ENCODE assay signal across 8 mouse cellular contexts in the genomic region with DNA sequence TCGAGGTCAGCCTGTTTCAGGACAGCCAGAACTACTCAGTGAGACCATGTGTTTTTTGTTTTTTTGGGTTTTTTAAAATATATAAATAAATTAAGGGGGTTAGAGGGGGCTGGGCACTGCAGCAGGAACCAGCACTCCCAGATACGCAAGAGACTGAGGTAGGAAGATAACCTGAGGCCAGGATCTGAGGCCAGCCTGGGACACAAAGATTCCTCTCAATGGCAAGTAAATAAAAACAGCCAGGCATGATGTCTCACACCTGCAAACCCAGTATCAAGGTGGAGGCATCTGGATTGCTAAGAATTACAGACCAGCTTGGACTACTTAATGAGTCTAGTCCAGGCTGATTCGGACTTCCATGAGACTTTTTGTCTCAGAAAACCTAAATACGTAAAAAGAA. TPM values are rescaled to one million over a fixed set of nuclear protein-coding genes. Genes with fewer than 3 reads are reported as not detected.
DNase-seq lines count a peak whose midpoint lies in the region; ATAC-seq lines count a peak whose summit lies in the region.

No protein-coding gene starts in this region.

- H3K4me3 ChIP-seq in heart, embryonic 15.5 days: peak overlapping the region; percentile 95
- peak overlapping the region; percentile 87 for H3K4me3 ChIP-seq in brown adipose tissue, adult 24 weeks (ENCODE audit: insufficient read depth, low read depth, low read length)
- H3K4me3 ChIP-seq in hindbrain, embryonic 14.5 days (replicated peaks; ENCODE audit: low read length): peak overlapping the region; percentile 88
- peak overlapping the region; percentile 70 for H3K4me3 ChIP-seq in midbrain, embryonic 13.5 days (replicated peaks)

- 0 out of 2 replicates have a peak overlapping the region, but pooled peaks have one; percentile 97 for H3K27ac ChIP-seq in heart, embryonic 15.5 days
- H3K27ac ChIP-seq in brown adipose tissue, adult 24 weeks (replicated peaks; ENCODE audit: low read depth, low read length): no peak overlapping the region
- H3K27ac ChIP-seq in hindbrain, embryonic 14.5 days: no peak overlapping the region
- H3K27ac ChIP-seq in midbrain, embryonic 13.5 days: no peak overlapping the region

- intact Hi-C loops in heart, postnatal 14 days (cut with DNase I): no loop called here
- intact Hi-C loops in left cerebral cortex, postnatal 36 days (cut with DNase I): no loop called here

- H3K9me3 ChIP-seq in heart, embryonic 15.5 days (replicated peaks): no peaks in the 10 kb centered on the region
- H3K9me3 ChIP-seq in hindbrain, embryonic 14.5 days (ENCODE audit: control insufficient read depth, low read length): no peaks in the 10 kb centered on the region
- no peaks in the 10 kb centered on the region for H3K9me3 ChIP-seq in midbrain, embryonic 13.5 days

- WGBS in heart, embryonic 15.5 days: 45% methylated on average over 4 of the region's 4 CpGs
- 64% methylated on average over 4 of the region's 4 CpGs for WGBS in hindbrain, embryonic 14.5 days
- WGBS in midbrain, embryonic 13.5 days: 65% methylated on average over 4 of the region's 4 CpGs

- peak overlapping the region; percentile 76 for H3K4me2 ChIP-seq in heart, embryonic 15.5 days
- H3K4me2 ChIP-seq in hindbrain, embryonic 14.5 days (replicated peaks): peak overlapping the region; percentile 82
- H3K4me2 ChIP-seq in midbrain, embryonic 13.5 days (replicated peaks): peak overlapping the region; percentile 84

- peaks cover 18% of the 10 kb centered on the region for H3K36me3 ChIP-seq in heart, embryonic 15.5 days
- peaks cover 19% of the 10 kb centered on the region for H3K36me3 ChIP-seq in hindbrain, embryonic 14.5 days (replicated peaks; ENCODE audit: control insufficient read depth, insufficient read depth)
- peaks cover 14% of the 10 kb centered on the region for H3K36me3 ChIP-seq in midbrain, embryonic 13.5 days

- no peak for DNase-seq in heart, postnatal 14 days
- DNase-seq in hindbrain, embryonic 14.5 days (ENCODE audit: low spot score): no peak
- no peak for DNase-seq in left cerebral cortex, postnatal 36 days (ENCODE audit: low spot score in 2 of 2)
- no peak for DNase-seq in embryo, embryonic 10 days (ENCODE audit: low spot score)
- no peak for DNase-seq in right cerebral cortex, adult 2 months (ENCODE audit: low spot score in 2 of 2)

- H3K4me1 ChIP-seq in heart, embryonic 15.5 days (replicated peaks): peaks cover 12% of the 10 kb centered on the region
- peaks cover 2% of the 10 kb centered on the region; the same call in 1 of the 2 replicates for H3K4me1 ChIP-seq in brown adipose tissue, adult 24 weeks (ENCODE audit: control insufficient read depth, insufficient read depth, insufficient read length, low read length)
- H3K4me1 ChIP-seq in hindbrain, embryonic 14.5 days (replicated peaks; ENCODE audit: control insufficient read depth, insufficient read depth, low read length): peaks cover 15% of the 10 kb centered on the region
- H3K4me1 ChIP-seq in midbrain, embryonic 13.5 days (replicated peaks): peaks cover 28% of the 10 kb centered on the region

- H3K9ac ChIP-seq in heart, embryonic 15.5 days: peak overlapping the region; percentile 86
- H3K9ac ChIP-seq in hindbrain, embryonic 14.5 days: peak overlapping the region; percentile 95
- peak overlapping the region; percentile 85 for H3K9ac ChIP-seq in midbrain, embryonic 13.5 days (replicated peaks)

- H3K27me3 ChIP-seq in heart, embryonic 15.5 days: no peaks in the 10 kb centered on the region
- no peaks in the 10 kb centered on the region for H3K27me3 ChIP-seq in hindbrain, embryonic 14.5 days (ENCODE audit: control insufficient read depth, insufficient read depth, low read length)
- H3K27me3 ChIP-seq in midbrain, embryonic 13.5 days: no peaks in the 10 kb centered on the region

- no peak for ATAC-seq in heart, embryonic 15.5 days (replicated peaks; ENCODE audit: insufficient number of reproducible peaks, insufficient read depth, low FRiP score, low read depth)
- ATAC-seq in hindbrain, embryonic 14.5 days (ENCODE audit: low FRiP score): no peak
- no peak for ATAC-seq in midbrain, embryonic 13.5 days

RNA-seq across cellular contexts. Expression of gene Ep400, which starts 1.2 kb away (rescaled TPM):
- polyA plus RNA-seq in heart, embryonic 15.5 days (2015; fragmentation: Nextera tagmentation; extraction: Ambion mirVana): 22.9 and 35.7 TPM in 2 replicates
- total RNA-seq in heart, postnatal 14 days (2021): 10 to 100 TPM; 46.6 TPM
- 8.3 and 10.6 TPM in 2 replicates for polyA plus RNA-seq in brown adipose tissue, adult 24 weeks (2012; ENCODE audit: insufficient read depth, insufficient read length, missing spikeins)
- polyA plus RNA-seq in hindbrain, embryonic 14.5 days (2014; fragmentation: Nextera tagmentation; extraction: Ambion mirVana): 43.3 and 45.5 TPM in 2 replicates
- polyA plus RNA-seq in midbrain, embryonic 13.5 days (2015; fragmentation: Nextera tagmentation; extraction: Ambion mirVana): 55.7 and 58.7 TPM in 2 replicates
- 100 to 1,000 TPM in 1 of 2 experiments, 10 to 100 TPM in 1; 95.6 to 101 TPM for total RNA-seq in left cerebral cortex, postnatal 36 days (2021)

RNA-seq across cellular contexts. Expression of gene Pus1, which starts 11.2 kb away (rescaled TPM):
- 27.2 and 34.2 TPM in 2 replicates for polyA plus RNA-seq in heart, embryonic 15.5 days (2015; fragmentation: Nextera tagmentation; extraction: Ambion mirVana)
- total RNA-seq in heart, postnatal 14 days (2021): 10 to 100 TPM; 15.3 to 15.4 TPM
- polyA plus RNA-seq in brown adipose tissue, adult 24 weeks (2012; ENCODE audit: insufficient read depth, insufficient read length, missing spikeins): 12.4 and 12.8 TPM in 2 replicates
- polyA plus RNA-seq in hindbrain, embryonic 14.5 days (2014; fragmentation: Nextera tagmentation; extraction: Ambion mirVana): 9.8 and 11.5 TPM in 2 replicates
- 23.2 and 23.3 TPM in 2 replicates for polyA plus RNA-seq in midbrain, embryonic 13.5 days (2015; fragmentation: Nextera tagmentation; extraction: Ambion mirVana)
- 10 to 100 TPM; 21.6 to 21.8 TPM for total RNA-seq in left cerebral cortex, postnatal 36 days (2021)

RNA-seq across cellular contexts. Expression of gene Ulk1, which starts 40.6 kb away (rescaled TPM):
- 9.2 and 15.9 TPM in 2 replicates for polyA plus RNA-seq in heart, embryonic 15.5 days (2015; fragmentation: Nextera tagmentation; extraction: Ambion mirVana)
- 10 to 100 TPM; 76.1 to 76.9 TPM for total RNA-seq in heart, postnatal 14 days (2021)
- polyA plus RNA-seq in brown adipose tissue, adult 24 weeks (2012; ENCODE audit: insufficient read depth, insufficient read length, missing spikeins): 21.5 and 22.9 TPM in 2 replicates
- 48.9 and 49.6 TPM in 2 replicates for polyA plus RNA-seq in hindbrain, embryonic 14.5 days (2014; fragmentation: Nextera tagmentation; extraction: Ambion mirVana)
- polyA plus RNA-seq in midbrain, embryonic 13.5 days (2015; fragmentation: Nextera tagmentation; extraction: Ambion mirVana): 33.0 and 36.2 TPM in 2 replicates
- total RNA-seq in left cerebral cortex, postnatal 36 days (2021): 10 to 100 TPM; 64.9 to 80.5 TPM
